Mouse (Mus musculus) lung, postnatal 4 days (tissue): ENCODE measurements around the gene Smim17.
"Not testable (repeated sequence)": the region's sequence is repeated elsewhere in the genome, so short reads cannot be mapped to it uniquely, and the experiment has no call there.

Experiments
- DNase-seq, 2 experiments: peaks; one replicate each; pipeline ENCODE4 v3.0.0; 2021

The Smim17 gene

DNA sequence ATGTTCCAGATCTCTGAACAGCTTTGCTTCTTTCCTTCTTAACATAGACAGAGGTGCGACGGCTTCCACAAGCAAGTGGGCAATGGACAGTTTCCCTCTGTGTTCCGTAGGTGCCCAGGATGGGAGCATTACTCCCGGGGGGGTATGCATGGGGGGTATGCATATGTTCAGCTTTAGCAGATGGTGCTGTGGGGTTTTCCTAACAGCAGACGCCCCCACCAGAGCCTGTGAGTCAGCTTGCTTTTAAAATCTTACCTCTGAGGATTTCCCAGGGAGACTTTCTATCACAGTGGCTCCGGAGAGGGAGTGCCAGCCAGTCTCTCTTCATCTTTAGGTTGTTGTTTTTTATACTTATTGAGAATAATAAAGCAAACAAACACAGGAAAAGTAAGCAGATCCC lies 21.4 kb downstream of the Smim17 start:
- no peak for DNase-seq

DNA sequence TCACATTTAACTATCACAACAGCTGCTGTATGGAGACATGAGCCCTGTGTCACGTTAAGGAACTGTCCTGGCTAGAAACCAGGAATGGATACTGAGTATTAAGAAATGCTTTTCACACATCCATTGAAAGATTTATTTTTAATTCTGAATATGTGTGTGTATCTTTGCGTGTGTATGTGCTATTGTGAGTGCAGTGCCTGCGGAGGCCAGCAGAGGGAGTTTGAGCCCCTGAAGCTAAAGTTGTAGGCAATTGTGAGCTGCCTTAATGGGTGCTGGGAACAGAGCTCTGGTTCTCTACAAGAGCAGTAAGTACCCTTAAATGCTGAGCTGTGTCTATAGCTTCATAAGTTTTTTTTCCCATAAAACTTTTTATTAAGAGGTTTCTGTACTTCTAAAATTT lies 30.9 kb downstream of the Smim17 start:
- no peak for DNase-seq

DNA sequence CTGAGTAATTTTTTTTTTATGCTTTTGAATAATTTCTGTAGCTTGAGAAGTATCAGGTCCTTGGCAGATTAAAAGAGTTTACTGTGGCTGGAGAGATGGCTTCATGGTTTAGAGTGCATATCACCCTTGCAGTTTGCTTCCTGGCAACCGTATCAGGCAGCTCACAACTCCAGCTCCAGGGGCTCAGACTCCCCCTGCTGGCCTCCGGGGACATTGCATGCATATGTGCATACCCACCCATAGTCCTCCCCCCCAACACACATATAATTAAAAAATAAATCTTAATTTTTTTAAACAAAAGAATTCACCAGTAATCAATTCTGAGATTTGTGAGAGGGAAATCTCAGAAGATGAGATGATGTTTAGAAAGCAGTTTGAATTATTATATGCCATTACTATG lies 31.8 kb downstream of the Smim17 start:
- peak in 1 of 2 experiments; percentile 12 for DNase-seq

DNA sequence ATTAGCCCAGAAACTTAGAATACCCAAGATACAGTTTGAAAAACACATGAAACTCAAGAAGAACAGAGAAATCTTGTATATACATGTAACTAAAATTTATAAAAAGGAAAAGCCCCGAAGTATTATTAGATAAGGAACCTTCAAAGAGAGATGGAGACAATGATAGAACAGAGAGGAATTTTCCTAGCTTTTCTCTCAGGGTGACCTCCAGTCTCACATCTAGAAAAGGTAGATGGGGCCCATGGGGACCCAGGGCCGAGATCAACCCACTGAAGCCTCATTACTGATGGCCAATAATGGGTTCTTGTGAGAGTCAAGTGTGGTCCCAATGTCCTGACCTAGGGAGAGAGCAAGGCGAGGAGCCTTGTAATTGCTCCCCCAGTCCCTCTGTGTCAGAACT lies 39.9 kb downstream of the Smim17 start, which contains the start of gene Olfr1344:
TSS of gene Olfr1344 (plus strand) at position 301 of the 400 bp plus-strand sequence.
- no peak for DNase-seq

DNA sequence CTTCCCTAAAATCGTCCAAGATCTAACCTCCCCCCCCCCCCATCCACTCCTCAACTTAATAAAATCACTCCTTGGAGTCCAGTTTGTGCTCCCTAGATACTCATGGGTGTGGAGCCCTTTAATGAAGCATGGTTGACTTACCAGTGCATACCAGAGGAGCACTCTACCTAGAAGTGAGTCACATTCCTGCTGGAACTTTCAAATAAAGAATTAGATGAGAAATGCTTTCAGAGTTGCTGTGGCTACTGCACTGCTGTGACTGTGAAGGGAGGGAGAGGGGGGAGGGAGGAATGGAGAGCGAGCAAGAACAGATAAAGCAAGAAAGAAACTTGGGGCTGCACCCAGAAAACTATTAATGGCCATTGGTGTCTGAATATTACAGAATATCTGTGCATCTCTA lies 42.7 kb downstream of the Smim17 start:
- no peak for DNase-seq

DNA sequence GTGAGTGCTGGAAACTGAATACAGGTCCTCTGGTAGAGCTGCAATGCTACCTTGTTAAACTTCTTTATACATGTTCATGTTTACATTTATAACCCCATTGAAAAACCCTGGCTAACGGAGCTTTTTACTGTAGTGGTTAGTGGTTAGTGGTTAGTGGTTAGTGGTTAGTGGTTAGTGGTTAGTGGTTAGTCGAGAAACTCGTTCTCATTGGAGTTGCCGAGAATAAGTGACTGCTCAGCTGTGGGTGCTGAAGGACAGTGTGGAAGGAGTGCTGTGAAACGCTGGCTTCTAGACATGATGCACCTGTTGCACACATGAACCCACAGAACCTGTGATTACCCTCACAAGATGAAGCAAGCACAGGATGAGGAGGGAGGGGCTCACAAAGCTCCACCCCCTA lies 49.3 kb downstream of the Smim17 start:
- DNase-seq = no peak

DNA sequence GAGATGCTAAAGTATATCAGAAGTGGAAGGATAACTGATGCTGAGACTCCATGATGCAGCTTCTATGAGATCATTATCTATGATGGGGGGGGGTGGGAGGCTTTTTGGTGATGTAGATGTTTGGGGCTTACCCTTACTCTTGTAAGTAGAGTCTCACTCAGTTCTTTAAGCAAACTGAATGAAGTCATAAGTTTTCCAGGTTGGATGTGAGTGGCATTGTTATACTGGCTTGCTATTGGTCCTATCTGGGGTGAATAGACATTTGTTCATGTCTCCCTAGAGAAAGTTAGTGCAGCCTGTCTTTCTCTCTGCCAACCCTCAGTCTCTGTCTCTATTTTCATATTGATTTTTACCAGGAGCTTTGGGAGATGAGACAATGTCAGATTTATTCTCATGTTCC lies 57.4 kb downstream of the Smim17 start, which contains the start of gene Olfr1336:
TSS of gene Olfr1336 (plus strand) at position 301 of the 400 bp plus-strand sequence.
- DNase-seq = no peak

DNA sequence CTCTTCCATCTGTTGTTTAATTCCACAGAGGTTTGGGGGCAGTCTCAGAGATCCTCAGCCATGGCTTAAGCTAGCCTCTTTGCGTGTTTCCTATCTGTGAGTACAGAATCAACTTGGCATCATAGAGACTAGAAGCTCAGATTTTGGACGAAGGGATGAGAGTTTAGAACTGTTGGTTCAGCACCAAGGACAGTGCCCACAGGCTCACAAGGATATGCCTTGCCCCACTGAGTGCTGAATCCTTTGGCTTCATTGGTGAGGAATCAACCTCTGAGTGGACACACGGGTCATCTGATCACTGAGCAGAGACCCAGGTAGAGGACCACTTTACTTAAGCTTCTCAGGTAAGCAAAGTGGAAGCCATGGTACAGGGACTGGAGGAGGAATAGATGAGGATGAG lies 57.9 kb downstream of the Smim17 start:
- DNase-seq = no peak

DNA sequence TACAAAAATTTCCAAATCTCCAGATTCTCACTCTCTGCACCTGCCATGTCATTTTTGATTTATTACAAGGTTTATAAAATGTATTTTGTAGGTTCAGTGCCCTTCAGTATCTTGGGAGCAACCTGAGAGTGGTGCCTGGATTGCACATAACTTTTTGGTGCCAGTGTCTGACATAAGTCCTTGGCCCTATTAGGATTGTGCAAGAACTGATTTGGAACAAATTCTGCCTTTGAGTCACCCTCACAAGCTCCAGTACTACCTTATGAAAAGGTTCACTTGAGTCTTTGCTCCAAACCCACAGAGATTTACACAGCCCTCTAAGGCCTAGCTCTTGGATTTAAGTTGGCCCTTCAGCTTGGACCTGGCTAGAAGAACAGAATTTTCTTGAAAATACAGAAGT lies 68.4 kb downstream of the Smim17 start, which contains the start of gene Olfr1346:
TSS of gene Olfr1346 (plus strand) at position 151 of the 400 bp plus-strand sequence.
- no peak for DNase-seq

DNA sequence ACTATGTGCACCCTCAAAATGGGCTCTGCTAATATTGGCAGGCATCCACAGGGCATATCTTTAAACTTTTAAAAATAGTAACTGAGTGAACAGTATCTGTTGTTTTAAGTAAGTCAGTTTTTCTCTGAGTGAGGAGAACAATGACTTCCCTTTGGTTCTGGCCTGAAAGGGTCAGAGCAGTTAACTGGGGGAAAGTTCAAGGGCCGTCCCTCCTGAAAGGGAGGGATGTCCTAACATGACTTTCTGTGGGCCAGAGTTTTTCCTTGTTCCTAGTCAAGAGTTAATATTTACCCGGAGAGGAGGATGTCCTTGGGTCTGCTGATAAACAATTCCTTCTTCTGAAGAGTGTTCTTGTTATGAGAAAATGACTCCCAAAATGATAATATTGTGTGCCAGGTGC lies 79.1 kb downstream of the Smim17 start:
- not testable (repeated sequence) for DNase-seq
